Mouse (Mus musculus) gastrocnemius, postnatal 4 days (tissue): ENCODE data around the gene Nat10. TPM values are rescaled to one million over a fixed set of nuclear protein-coding genes. Genes with fewer than 3 reads are reported as not detected.

Experiments used
- DNase-seq, 2 experiments: peaks; one replicate each; pipeline ENCODE4 v3.0.0; 2021 to 2022; ENCODE audit warnings: low spot score in 2 of 2, mixed read lengths in 2 of 2
- total RNA-seq, 2 experiments: library from RNA; stranded (reverse); gene quantifications; 2 replicates each; pipeline ENCODE4 v1.2.3; 2021

The Nat10 gene
- total RNA-seq, 2 experiments from 2014 or later: 22.4 to 23.6 TPM

- no peak for DNase-seq
Measured at GRCm38 (mm10) chr2:103694777-103695563, 66.1 kb downstream of the Nat10 start.

GRCm38 (mm10) chr2:103692810-103693209 lies 68.3 kb downstream of the Nat10 start:
- no peak for DNase-seq

DNA sequence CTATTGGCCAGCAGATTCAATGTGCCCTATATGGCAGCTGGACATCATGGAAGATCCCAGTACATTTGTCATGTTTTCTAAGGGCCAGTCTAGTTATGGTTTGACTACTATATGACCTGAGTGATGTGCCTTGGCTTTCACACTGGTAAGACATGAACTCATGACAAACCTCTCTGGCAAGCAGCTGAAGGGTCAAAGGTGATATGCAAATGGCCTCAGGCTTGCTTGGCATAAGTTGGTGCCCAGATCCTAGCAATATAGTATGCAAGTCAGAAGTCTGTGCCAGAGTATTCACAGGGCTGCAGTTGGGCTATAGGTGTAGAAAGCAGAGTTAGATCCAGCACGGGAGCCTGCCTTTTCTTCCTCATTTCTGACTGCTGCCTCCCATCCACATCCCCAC lies 69.8 kb downstream of the Nat10 start:
- no peak for DNase-seq

DNA sequence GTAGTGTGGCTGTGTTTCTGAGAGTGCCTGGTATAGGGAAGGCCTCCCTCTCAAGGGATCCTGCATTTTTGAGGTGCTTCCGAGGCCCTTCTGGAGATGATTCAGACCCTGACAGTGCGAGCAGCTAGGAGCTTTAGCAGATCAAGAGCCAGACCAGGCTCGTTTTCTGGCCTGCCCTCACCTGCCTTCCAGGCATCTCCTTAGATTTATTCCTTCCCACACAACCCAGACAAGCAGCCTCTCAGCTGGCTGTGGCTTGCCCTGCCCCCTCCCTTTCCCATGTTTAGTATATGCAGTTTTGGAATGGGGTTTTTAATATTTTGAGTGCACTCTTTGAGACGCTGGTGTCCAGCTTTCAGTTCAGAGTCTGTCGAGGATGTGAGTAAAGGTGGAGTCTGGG lies 70.2 kb downstream of the Nat10 start:
- no peak for DNase-seq

- peak in 1 of 2 experiments; percentile 23 for DNase-seq
Measured at GRCm38 (mm10) chr2:103690425-103690824, 70.6 kb downstream of the Nat10 start.

GRCm38 (mm10) chr2:103687888-103688287 lies 73.2 kb downstream of the Nat10 start:
- DNase-seq: no peak

DNA sequence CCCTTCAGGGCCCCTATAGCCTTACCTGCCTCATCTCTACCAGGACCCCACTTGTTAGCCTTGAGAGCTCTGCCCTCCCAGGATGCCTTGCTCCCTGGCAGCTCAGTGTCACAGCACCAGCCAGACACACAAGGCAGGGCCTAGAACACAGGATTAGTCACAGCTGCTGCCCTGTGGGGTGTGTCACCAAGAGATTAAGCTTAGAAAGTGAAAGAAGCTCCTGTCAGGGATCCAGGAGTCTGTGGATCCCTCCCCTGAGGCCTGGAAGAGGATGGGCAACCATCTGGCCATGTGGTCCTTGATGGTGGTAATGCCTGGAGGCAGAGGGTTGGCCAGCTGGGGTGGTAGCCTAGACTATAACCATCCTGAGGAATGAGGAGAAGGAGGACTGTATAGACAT lies 73.9 kb downstream of the Nat10 start:
- DNase-seq: no peak

- DNase-seq: no peak
Measured at GRCm38 (mm10) chr2:103685581-103685980, 75.5 kb downstream of the Nat10 start.

DNA sequence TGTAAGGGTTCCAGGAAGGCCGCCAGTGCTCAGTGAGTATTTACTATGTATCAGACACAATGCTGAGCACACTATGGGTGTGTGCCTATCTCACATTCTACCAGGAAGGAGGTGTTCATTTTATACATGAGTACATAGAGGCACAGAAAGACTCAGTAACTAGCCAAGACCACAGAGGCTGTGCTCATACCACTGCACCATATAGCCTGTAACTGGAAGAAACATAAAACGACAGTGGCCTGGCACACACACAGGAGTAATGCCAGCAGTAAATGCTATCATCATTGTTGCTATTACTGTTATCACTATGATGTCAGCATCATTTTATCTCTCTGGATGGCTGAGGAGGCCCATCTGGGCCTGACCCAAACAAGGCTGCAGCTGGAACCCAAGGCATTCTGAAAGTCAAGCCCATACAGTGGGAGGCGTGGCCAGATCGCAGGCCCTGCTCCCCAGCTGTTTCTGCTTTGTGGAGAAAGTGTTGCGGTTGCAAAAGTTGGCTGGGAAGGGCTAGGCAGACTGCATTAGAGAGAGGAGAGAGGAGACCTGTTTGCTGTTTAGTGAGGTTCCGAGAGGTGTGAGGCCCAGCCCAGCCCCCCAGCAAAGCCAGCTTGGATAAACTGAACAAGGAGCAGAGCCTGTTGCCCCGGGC lies 76.0 kb downstream of the Nat10 start:
- peak in 1 of 2 experiments; percentile 42 for DNase-seq

GRCm38 (mm10) chr2:103684431-103684830 lies 76.6 kb downstream of the Nat10 start:
- DNase-seq: no peak

DNA sequence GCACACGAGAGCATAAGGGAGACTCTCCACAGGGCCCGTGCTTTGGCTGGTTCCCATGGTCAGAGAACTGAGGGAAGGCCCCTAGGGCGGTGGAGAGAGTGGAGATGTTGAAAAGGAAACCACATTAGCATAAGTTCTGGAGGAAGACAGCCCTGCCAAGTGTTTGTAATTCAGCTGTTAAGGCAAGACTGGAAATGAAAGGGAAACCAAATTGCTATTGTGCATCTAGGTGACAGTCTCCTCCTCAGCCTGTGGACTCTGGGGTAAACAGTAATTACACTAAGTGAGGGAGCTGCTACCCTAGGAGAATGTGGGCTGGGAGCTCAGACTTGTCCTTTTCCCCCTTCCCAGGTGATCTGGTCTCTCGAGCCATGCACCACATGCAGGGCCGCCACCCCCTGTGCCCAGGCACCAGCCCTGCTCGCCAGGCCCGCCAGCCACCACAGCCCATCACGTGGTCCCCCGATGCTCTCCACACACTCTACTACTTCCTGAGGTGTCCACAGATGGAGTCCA lies 78.1 kb downstream of the Nat10 start:
- no peak for DNase-seq

DNA sequence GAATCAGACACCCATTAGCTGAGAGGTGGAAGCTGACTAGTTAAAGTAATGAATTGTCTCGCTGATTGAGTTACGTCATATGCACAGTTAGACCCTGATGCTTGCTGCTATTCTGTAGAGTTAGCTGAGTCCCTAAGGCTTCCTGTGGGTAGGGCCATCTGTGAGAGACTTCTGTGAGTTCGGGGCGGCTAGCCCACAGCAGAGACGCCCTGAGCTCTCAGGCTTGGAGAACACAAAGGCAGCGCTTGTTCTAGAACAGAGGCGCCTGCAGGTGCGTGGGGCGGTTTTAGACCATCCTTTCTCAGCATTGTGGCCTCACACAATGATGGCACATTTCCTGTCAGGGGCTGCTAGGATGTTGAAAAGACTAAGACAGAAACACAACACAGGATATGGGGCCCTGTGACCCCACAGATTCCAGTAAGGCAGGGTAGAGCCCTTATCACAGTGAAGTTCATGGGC lies 78.8 kb downstream of the Nat10 start:
- no peak for DNase-seq

DNA sequence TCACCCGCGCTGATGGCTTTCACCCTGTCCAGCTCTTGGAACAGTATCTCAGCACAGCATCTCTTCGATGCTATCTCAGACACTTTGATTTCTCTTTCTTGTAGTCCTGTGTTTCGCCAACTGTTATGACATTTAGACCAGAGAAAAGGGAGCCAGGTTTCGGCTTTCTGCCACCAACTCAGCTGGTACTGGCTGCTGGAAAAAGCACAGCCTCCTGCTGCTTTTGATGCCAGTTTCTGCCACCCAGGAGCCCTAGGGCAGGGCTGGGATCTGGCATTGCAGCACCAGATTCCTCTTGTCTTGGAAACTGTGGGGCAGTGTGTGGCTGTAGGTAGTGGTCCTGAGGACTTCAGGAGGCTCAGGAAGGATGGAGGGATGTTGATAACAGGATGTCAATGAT lies 79.9 kb downstream of the Nat10 start:
- no peak for DNase-seq

DNA sequence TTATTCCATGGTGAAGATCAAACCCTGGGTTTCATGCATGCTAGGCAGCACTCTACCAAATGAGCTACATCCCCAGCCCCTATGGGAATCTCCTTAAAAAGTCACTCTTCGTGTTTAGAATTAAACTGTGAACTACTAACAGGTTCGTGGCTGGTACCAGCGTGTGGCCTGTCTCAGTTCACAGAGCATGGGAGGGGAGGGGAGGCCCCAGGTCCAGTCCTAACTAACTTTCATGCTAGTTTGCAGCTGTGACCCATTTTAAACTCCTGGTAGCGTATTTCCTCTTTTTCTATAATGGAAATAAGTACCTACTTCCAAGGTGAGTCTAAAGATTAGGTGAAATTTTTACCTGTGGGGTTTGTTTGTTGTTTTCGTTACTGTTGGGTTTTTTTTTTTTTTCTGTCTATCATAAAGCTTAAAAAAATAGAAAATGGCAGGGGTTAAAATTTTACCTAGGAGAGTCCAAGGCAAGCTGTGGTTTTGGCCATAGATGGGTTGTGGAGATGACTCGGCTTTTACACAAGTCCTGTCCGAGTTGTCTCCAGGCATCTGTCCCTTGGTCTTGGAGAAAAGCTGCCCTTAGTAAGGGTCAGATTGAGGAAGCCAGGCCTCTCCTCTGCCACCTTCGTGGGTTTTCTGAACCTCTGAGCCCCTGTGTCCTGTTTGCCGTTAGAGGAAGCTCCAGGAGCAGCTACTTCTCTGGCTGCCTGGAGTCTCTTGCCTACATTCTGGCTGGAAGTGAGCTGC lies 80.5 kb downstream of the Nat10 start:
- no peak for DNase-seq

DNA sequence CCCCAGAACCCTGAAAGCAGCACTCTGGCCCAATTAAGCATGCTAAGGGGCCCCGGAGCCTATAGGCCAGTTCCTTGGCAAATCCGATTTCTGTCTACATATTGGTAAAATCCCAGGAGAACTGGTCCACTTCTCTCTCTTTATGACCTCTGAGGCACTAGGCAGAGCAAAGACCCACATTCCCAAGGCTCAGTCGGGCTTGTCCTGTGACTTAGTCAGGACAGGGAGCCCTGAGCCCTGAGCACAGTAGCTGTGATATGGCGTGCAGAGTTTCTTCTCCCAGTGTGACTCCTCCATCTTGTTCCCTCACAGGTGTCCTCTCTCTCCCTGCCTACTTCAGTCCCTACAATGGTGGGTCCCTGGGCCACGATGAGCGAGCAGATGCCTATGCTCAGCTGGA lies 82.6 kb downstream of the Nat10 start:
- DNase-seq: no peak

DNA sequence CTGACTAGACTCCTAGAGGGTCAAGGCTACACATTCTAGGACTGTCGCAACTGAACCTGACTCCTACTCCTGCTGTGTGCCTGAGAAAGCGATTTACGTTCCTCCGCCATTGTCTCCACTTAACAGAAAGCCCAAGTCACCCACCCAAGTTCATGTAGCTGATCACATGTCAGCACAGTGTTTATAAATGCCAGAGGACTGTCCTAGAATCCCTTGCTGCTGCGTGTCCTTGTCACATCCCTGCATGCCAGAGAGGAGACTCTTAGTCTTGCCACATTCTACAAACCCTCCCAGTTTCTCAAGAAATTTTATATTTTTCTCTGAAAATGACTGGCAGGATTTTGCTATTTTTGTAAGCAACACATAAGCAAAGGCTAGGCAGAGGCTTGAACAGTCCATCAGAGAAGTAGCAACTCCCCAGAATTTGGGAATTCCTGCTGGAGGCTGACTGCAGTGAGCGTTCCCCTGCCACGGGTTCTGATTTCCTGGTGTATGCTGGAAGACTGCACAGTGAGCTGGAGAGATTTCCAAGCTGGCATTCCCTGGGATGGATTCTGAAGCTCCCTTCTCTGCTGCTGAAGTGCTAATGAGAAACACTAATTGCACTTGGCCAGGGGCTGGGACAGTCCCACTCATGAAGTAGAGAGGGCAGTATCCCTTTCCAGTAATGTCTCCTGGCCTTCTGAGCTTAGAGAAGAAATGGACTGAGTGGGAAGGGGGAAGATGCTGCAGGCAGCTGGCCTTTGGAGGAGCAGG lies 83.3 kb downstream of the Nat10 start:
- no peak for DNase-seq

GRCm38 (mm10) chr2:103676808-103677207 lies 84.3 kb downstream of the Nat10 start:
- no peak for DNase-seq

GRCm38 (mm10) chr2:103675391-103675790 lies 85.7 kb downstream of the Nat10 start:
- DNase-seq: no peak

- DNase-seq: no peak
Measured at GRCm38 (mm10) chr2:103673609-103674008, 87.5 kb downstream of the Nat10 start.

GRCm38 (mm10) chr2:103672573-103673119 lies 88.4 kb downstream of the Nat10 start:
- DNase-seq: no peak
